Mouse (Mus musculus): ENCODE data around the gene Sult4a1. TPM values are rescaled to one million over a fixed set of nuclear protein-coding genes. Genes with fewer than 3 reads are reported as not detected.
A peak's percentile ranks its signal among the peaks of the same experiment; 100 is the strongest.

The Sult4a1 gene
- total and polyA plus RNA-seq, 3 experiments: not detected

- H3K27me3 ChIP-seq (replicated peaks): peaks cover 48% of the 10 kb centered on the region
- H3K9me3 ChIP-seq (replicated peaks; ENCODE audit: low read length): peaks cover 20% of the 10 kb centered on the region
- in situ Hi-C loops (cut with MboI; ENCODE audit: low pct_ligation_motif_present, low pct_unique_long_range_greater_than_20kb, low sequenced_read_pairs) (no loop called here), dilution Hi-C loops (cut with MboI; ENCODE audit: extremely low pct_ligation_motif_present, extremely low pct_unique_long_range_greater_than_20kb, low sequenced_read_pairs) (no loop called here)
- H3K4me2 ChIP-seq (ENCODE audit: insufficient read depth, low read depth, poor library complexity, severe bottlenecking): no peak overlapping the region
- no peaks in the 10 kb centered on the region for H3K36me3 ChIP-seq (replicated peaks in 1 of 2; ENCODE audit: control insufficient read depth in 1 of 2, insufficient read depth in 1 of 2, low read length in 1 of 2)
- no peaks in the 10 kb centered on the region for H3K79me2 ChIP-seq (replicated peaks; ENCODE audit: control insufficient read depth, extremely low read depth, insufficient read depth, poor library complexity, severe bottlenecking)
- DNase-seq (ENCODE audit: extremely low read depth): no peak
- H3K9ac ChIP-seq (ENCODE audit: insufficient read depth, low read depth): no peak overlapping the region
- no peak overlapping the region for H3K27ac ChIP-seq (ENCODE audit: insufficient read depth, low read depth)
- no peaks in the 10 kb centered on the region for H3K4me1 ChIP-seq (ENCODE audit: control insufficient read depth in 1 of 2, insufficient read depth in 2 of 2)
- TF ChIP-seq CTCF (conservative IDR thresholded peaks at IDR 0.05 in 1 of 2, IDR thresholded peaks at IDR 0.05 in 1 of 2; ENCODE audit: low read depth in 2 of 2, low read length in 2 of 2): 0 out of 4 replicates have a peak, but pooled peaks of 1 of the 2 experiments have one; percentile 16
- no peak for TF ChIP-seq IRF4 (IDR thresholded peaks at IDR 0.05; ENCODE audit: low read depth, low read length)
- H3K4me3 ChIP-seq (replicated peaks in 1 of 3; ENCODE audit: low read depth in 2 of 3, low read length in 2 of 3, poor library complexity in 1 of 3): no peak overlapping the region
Measured at GRCm38 (mm10) chr15:84065701-84066100, 39.9 kb downstream of the Sult4a1 start.

GRCm38 (mm10) chr15:84065140-84065539 is 40.4 kb downstream of the Sult4a1 start, which contains the start of gene Efcab6:
Gene Efcab6, minus strand, starts transcription at chr15:84065379.
- no peak for TF ChIP-seq MYC (IDR thresholded peaks at IDR 0.05; ENCODE audit: low read depth, low read length)
- no peak for TF ChIP-seq CHD2 (IDR thresholded peaks at IDR 0.05; ENCODE audit: low read length)
- no peak for TF ChIP-seq JUND (conservative IDR thresholded peaks at IDR 0.05; ENCODE audit: low read depth, low read length)
- TF ChIP-seq ELF1 (IDR thresholded peaks at IDR 0.05; ENCODE audit: low read depth, low read length): no peak
- no peak for TF ChIP-seq BHLHE40 (IDR thresholded peaks at IDR 0.05; ENCODE audit: low read depth, low read length)
- no peak for TF ChIP-seq IRF4 (IDR thresholded peaks at IDR 0.05; ENCODE audit: low read depth, low read length)
- no peak for TF ChIP-seq SMC3 (IDR thresholded peaks at IDR 0.05; ENCODE audit: low read depth, low read length)
- no peak for TF ChIP-seq USF2 (conservative IDR thresholded peaks at IDR 0.05; ENCODE audit: low read depth, low read length)
- no peak for TF ChIP-seq UBTF (IDR thresholded peaks at IDR 0.05; ENCODE audit: low read depth, low read length)
- TF ChIP-seq CTCF (conservative IDR thresholded peaks at IDR 0.05 in 1 of 2, IDR thresholded peaks at IDR 0.05 in 1 of 2; ENCODE audit: low read depth in 2 of 2, low read length in 2 of 2): no peak
- Histone ChIP-seq H3K36me3 (replicated peaks in 1 of 2; ENCODE audit: control insufficient read depth in 1 of 2, insufficient read depth in 1 of 2, low read length in 1 of 2) (no peaks in the 10 kb centered on the region), H3K9ac (ENCODE audit: insufficient read depth, low read depth) (no peak within 1 kb of the TSS), H3K4me1 (ENCODE audit: control insufficient read depth in 1 of 2, insufficient read depth in 2 of 2) (no peaks in the 10 kb centered on the region), H3K4me2 (ENCODE audit: insufficient read depth, low read depth, poor library complexity, severe bottlenecking) (no peak within 1 kb of the TSS), H3K27ac (ENCODE audit: insufficient read depth, low read depth) (no peak within 1 kb of the TSS), H3K27me3 (replicated peaks) (peaks cover 43% of the 10 kb centered on the region), H3K79me2 (replicated peaks; ENCODE audit: control insufficient read depth, extremely low read depth, insufficient read depth, poor library complexity, severe bottlenecking) (no peaks in the 10 kb centered on the region), H3K4me3 (replicated peaks in 1 of 3; ENCODE audit: low read depth in 2 of 3, low read length in 2 of 3, poor library complexity in 1 of 3) (no peak within 1 kb of the TSS), H3K9me3 (replicated peaks; ENCODE audit: low read length) (peaks cover 20% of the 10 kb centered on the region)
- DNase-seq (ENCODE audit: extremely low read depth): no peak
- in situ Hi-C loops (cut with MboI; ENCODE audit: low pct_ligation_motif_present, low pct_unique_long_range_greater_than_20kb, low sequenced_read_pairs): no loop called here
- dilution Hi-C loops (cut with MboI; ENCODE audit: extremely low pct_ligation_motif_present, extremely low pct_unique_long_range_greater_than_20kb, low sequenced_read_pairs): no loop called here

GRCm38 (mm10) chr15:84058841-84059240 is 46.7 kb downstream of the Sult4a1 start:
- Histone ChIP-seq H3K4me1 (ENCODE audit: control insufficient read depth in 1 of 2, insufficient read depth in 2 of 2) (no peaks in the 10 kb centered on the region), H3K27ac (ENCODE audit: insufficient read depth, low read depth) (no peak overlapping the region), H3K9ac (ENCODE audit: insufficient read depth, low read depth) (no peak overlapping the region), H3K27me3 (replicated peaks) (peaks cover 55% of the 10 kb centered on the region), H3K4me3 (replicated peaks in 1 of 3; ENCODE audit: low read depth in 2 of 3, low read length in 2 of 3, poor library complexity in 1 of 3) (no peak overlapping the region), H3K9me3 (replicated peaks; ENCODE audit: low read length) (peaks cover 5% of the 10 kb centered on the region), H3K79me2 (replicated peaks; ENCODE audit: control insufficient read depth, extremely low read depth, insufficient read depth, poor library complexity, severe bottlenecking) (no peaks in the 10 kb centered on the region), H3K4me2 (ENCODE audit: insufficient read depth, low read depth, poor library complexity, severe bottlenecking) (no peak overlapping the region), H3K36me3 (replicated peaks in 1 of 2; ENCODE audit: control insufficient read depth in 1 of 2, insufficient read depth in 1 of 2, low read length in 1 of 2) (no peaks in the 10 kb centered on the region)
- DNase-seq (ENCODE audit: extremely low read depth): no peak
- in situ Hi-C loops (cut with MboI; ENCODE audit: low pct_ligation_motif_present, low pct_unique_long_range_greater_than_20kb, low sequenced_read_pairs): loop anchor here (10.0 kb wide), 1 partner anchor 204 kb away; no protein-coding TSS in a partner anchor
- dilution Hi-C loops (cut with MboI; ENCODE audit: extremely low pct_ligation_motif_present, extremely low pct_unique_long_range_greater_than_20kb, low sequenced_read_pairs): no loop called here
- no peak for TF ChIP-seq JUND (conservative IDR thresholded peaks at IDR 0.05; ENCODE audit: low read depth, low read length)
- TF ChIP-seq E2F4 (IDR thresholded peaks at IDR 0.05; ENCODE audit: insufficient replicate concordance, low read depth, low read length): no peak
- no peak for TF ChIP-seq TCF12 (IDR thresholded peaks at IDR 0.05; ENCODE audit: low read depth, low read length)
- TF ChIP-seq ETS1 (conservative IDR thresholded peaks at IDR 0.05; ENCODE audit: low read depth, low read length): no peak
- TF ChIP-seq MXI1 (IDR thresholded peaks at IDR 0.05; ENCODE audit: low read depth, low read length): no peak
- TF ChIP-seq ZNF384 (IDR thresholded peaks at IDR 0.05; ENCODE audit: low read depth, low read length): no peak
- no peak for TF ChIP-seq CTCF (conservative IDR thresholded peaks at IDR 0.05 in 1 of 2, IDR thresholded peaks at IDR 0.05 in 1 of 2; ENCODE audit: low read depth in 2 of 2, low read length in 2 of 2)
- no peak for TF ChIP-seq EP300 (IDR thresholded peaks at IDR 0.05; ENCODE audit: low read length)
- no peak for TF ChIP-seq JUN (IDR thresholded peaks at IDR 0.05; ENCODE audit: insufficient read depth, low read depth, low read length)

Data from CH12.LX (cell line).